Mouse (Mus musculus) erythroblast, adult 5-6 weeks (primary cell): ENCODE data around the gene Zwilch. TPM values are rescaled to one million over a fixed set of nuclear protein-coding genes. Genes with fewer than 3 reads are reported as not detected.
"Not testable (repeated sequence)": the region's sequence is repeated elsewhere in the genome, so short reads cannot be mapped to it uniquely, and the experiment has no call there.

Experiments
- ATAC-seq: replicated peaks from 2 replicates; pipeline ENCODE4 v1.8.0; 2016; ENCODE audit warnings: moderate number of reproducible peaks, mild to moderate bottlenecking, moderate TSS enrichment, inconsistent platforms; ENCODE audit not compliant: poor library complexity, low FRiP score, severe bottlenecking
- total RNA-seq, 2 experiments: library from RNA; stranded (forward) in 1 of 2; stranded (reverse) in 1 of 2; fragments of 150-400 nt in 1 of 2; fragments of 200-764, 138-1000 nt in 1 of 2; gene quantifications; 2 replicates each; pipeline versions ENCODE4 v1.2.3 to v1.2.4; 2015 to 2017; ENCODE audit warnings: low replicate concordance in 2 of 2

Zwilch gene
- total RNA-seq, 2 experiments from 2014 or later = 17.3 to 41.9 TPM

DNA sequence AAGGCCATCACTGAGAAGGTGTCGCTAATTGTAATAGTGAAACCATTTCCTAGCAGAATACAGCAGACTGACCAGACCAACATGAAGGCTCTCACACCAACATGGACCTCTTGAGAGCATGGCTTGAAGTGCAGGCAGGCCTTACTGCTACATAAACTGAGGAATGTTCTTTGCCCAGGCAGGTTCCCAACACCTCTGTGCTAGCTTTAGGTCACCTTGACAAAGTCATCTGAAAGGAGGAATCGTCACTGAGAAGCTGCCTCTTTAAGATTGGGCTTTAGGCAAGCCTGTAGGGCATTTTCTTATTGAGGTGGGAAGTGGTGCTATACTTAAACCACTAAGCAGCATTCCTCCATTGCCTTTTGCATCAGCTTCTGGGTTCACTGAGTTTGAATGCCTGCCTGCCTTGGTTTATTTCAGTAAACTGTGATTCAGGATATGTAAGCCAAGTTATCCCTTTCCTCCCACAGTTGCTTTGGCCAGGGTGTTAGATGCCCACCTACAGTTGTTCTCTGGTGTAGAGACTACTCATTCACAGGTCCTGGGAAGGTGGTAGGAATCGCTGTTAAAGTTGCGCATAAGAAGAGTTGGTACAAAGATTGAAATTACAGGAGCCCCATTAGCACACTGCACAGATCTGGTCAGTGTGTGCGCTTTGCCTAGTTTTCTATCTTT is 11.4 kb upstream of the Zwilch start:
- no peak for ATAC-seq

DNA sequence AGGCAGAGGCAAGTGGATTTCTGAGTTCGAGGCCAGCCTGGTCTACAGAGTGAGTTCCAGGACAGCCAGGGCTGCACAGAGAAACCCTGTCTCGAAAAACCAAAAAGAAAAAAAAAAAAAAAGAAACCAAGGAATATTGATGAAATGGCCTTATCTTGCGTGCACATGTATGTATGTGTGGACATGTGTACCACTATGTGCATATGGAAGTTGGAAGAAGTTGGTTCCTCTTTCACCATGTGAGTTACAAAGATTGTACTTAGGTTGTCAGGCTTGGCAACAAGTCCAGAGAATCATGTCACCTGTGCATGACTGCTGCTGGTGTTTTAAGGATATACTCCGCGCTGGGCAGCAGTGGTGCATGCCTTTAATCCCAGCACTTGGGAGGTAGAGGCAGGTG is 10.4 kb upstream of the Zwilch start:
- ATAC-seq = not testable (repeated sequence)

DNA sequence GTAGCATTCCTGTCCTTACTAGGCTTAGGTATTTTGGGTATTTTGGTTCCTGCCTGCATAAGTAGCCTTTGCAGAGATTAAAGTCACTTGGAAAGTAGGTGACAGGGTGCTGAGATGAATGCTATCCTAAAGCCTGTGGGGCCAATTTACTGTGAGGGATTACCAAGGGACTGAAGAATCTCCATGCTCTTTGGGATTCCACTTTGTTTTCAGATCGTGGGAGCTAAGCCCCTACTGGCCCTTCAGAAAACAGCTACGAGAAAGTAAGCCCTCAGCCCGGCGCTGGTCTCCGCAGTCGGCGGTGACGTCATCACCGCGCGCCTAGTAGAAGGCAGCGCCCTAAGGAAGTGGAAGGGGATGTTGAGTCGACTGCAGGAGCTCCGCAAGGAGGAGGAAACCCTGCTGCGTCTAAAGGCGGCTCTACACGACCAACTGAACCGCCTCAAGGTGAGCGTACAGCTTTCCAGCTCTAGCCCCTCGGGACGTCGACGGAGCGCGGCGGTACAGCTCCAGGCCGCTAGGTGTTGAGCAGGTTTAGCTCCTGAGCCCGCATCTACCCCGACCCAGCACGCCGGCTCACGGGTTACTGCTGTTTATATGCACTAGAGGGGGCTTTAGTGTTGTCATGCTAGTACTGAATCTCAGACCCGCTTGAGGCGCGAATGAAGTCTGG is 6.2 kb upstream of the Zwilch start, which contains the start of gene Snapc5:
Gene Snapc5, plus strand, starts transcription at position 301 of the 673 bp plus-strand sequence.
- ATAC-seq = peak; percentile 95

DNA sequence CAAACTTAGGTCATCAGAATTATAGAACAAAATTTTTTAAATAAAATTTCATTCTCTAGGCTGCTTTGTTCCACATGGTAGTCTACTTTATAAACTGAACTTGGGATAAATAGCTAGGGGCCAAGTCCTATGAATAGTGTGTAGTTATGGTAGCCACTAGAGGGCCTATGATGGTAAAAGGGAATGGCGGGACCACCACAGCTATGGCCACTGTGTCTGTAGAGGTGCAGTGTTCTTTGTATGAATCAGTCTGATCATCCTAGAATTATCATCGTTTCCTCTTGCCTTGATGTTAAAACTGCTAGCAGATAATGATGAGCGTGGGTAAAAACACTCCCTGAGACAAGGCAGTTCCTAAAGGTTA is 5.7 kb upstream of the Zwilch start:
- 0 out of 2 replicates have a peak, but pooled peaks have one; percentile 7 for ATAC-seq

DNA sequence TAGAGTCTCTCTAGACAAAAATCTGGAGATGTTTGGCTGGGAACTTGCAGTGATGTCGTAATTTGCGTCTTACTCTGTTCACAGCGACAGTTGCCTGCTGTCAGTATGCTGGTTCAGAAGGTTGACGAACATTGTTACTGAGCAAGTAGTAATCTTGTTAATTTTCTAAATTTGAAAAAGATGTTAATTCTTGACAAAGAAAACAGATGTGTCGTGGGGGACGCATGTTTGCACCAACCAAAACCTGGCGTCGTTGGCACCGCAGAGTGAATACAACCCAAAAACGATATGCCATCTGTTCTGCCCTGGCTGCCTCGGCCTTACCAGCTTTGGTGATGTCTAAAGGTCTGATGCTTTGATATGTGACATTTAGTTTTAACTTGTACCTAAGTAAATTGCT is 2.5 kb upstream of the Zwilch start:
- no peak for ATAC-seq

DNA sequence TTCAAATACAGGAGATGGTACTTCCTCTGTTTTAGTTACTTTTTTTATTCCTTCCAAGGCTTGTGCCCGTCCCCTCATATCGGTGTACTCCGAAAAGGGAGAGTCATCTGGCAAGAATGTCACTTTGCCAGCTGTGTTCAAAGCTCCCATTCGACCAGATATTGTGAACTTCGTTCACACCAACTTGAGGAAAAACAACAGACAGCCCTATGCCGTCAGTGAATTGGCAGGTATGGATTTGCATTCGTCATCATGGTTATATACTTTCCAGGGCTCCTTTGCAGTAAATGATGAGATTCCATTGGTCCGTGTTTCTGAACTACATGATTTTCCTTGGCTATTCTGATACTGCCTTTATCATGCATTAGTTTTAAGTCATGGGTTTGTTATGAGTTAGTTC is 1.9 kb upstream of the Zwilch start:
- ATAC-seq = no peak

DNA sequence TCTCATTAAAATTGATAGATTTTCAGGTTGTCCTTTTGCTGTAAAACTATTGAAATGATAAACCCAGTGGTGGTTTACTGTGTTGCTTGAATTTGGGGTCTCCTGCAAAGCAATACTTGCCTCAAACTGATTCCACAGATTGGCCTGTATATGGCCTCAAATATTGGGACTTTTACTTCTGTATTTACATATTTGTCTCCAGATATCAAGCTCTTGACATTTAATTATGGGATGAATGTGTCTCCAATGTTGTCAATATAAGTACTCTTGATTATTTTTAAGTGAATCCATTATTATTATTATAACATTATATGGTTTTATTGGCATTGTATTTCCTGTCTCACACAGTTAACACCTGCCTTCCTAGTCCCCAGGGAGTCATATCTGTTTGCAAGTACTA is 1.4 kb upstream of the Zwilch start:
- ATAC-seq = no peak

DNA sequence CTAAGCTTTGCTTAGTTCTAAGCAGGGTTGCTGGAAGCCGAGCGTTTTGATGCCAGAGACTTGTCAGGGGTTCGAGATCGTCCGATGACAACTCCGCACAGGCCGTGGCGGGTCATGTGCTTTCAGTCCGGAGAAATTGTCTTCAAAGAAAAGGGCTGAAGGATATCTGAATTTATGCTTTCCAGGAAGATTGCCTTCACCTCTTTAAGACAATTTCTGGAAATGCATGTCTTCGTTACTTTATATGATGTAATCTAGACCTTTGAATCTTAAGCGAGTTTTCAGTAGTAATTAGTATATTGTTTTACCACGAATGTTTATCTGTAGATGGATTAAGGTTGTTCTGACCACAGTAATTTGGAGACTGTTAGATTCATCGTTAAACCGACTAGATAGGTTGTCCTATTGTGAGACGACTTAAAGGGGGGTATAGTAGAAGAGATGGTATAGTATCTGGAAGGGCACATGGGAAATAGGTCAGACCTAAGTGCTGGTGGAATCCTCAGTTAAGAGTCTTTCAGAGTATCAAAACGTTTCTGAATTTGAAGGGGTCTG is 839 bp upstream of the Zwilch start:
- ATAC-seq = no peak

DNA sequence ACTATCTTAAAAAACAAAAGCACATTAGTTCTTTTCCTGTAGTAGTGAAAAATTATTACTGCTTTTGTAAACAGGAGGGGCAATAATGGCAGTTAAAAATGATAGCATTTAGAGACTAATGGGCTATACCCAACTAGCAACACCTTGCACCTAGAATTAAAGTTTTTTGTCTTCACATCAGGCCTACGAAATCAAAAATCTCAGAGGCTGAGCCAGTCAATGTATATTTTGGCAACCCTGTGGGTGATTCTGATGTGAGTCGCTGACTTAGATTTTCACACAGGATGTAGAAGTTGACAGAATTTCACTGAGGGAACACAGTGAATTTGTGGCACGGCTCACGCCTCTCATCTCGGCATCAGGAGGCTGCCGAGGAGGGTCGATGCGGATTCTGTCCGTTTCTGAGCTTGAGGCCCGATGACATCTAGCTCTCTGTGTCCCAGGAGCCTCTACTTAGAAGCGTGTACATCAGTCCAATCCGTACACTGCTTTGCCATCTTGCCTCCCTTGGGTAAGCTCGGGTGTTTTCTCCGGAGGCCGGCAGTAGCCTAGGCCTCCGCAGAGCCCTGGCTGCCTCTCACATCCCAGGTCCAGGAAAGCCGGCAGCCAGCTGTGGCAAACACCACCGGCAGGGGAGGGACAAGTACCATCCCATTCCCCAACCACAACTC is 624 bp downstream of the Zwilch start:
- peak; percentile 60 for ATAC-seq

DNA sequence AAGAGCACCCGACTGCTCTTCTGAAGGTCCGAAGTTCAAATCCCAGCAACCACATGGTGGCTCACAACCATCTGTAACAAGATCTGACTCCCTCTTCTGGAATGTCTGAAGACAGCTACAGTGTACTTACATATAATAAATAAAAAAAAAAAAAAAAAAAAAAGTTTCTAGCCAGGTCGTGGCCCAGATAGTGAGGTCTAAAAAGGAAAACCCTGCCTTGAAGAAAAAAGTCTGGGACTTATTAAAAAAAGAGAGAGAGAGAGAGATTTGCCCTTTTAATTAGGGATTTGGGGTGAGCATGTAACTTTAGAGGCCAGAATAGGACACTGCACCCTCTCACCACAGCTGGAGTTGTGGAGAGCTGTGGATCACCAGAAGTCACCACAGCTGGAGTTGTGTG is 2.9 kb downstream of the Zwilch start:
- ATAC-seq = not testable (repeated sequence)

DNA sequence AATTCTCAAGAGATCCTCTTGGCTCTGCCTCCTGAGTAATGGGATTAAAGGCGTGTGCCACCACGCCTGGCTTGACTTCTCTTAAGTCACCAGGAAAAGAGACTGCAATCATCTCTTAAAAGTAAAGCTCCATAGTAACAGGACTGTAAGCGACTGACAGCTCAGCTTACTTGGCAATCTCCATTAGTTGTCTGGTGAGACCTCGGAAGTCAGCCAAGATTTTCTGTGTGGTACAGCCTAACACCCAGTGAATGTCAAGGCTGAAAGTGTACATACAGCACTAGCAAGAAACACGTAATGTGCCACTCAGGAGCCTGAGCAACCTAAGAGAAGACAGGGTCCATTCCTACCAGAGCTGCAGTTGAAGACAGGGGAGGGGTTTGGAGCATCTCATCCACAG is 12.4 kb downstream of the Zwilch start:
- no peak for ATAC-seq

DNA sequence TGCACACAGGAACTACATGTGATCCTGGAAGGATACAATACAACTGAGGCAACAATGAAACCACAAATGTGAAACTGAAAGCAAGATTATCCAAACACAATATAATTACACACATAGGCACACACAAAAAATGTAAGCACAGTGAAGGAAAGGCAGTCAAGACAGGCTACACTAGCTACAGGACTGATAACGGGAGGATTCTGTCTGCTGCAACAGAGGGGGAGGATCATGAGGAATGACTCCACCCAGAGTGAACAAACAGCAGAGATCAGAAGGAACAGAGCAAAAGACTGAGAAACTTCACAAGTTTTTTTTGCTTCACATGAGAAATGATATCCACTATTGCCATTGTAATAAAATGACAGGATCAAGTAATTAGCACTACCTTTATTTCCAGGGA is 16.3 kb downstream of the Zwilch start:
- ATAC-seq = no peak; the same call in 1 of the 2 replicates

DNA sequence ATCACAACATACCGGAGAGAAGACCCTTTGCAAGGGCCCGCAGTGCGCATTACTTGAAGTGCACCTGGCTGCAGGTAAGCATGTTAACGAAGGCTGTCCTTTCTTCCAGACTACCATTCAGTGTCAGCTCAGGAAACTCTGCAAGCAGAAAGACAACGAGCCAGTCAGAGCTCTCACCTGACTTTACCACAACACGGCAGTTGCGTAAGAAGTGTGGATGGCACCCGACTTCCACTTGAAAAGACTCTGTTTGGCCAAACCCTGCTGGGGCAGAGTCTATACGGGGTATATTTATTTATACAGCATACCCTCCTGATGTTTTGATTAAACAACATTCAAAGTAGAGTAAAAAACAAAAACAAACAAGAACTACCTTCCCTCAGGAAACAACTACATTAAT is 33.0 kb downstream of the Zwilch start:
- no peak for ATAC-seq

DNA sequence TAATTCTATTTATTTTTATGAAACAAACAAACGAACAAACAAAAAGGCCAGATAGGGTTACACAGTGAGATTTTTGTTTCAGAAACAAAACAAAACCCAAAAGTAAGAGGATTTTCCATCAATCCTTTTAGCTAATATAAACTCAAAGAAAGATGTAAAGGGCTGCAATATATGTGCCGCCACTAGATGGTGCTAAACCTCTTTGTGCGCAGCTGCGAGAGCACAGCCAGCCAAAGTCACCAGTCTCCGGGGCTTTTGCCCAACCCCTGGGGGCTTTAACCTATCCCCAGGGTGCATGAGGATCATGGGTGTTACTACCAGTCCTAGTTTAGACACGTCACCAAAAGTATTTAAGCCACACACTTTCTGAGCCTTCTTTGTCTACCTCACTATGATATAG is 34.0 kb downstream of the Zwilch start:
- ATAC-seq = not testable (repeated sequence)

DNA sequence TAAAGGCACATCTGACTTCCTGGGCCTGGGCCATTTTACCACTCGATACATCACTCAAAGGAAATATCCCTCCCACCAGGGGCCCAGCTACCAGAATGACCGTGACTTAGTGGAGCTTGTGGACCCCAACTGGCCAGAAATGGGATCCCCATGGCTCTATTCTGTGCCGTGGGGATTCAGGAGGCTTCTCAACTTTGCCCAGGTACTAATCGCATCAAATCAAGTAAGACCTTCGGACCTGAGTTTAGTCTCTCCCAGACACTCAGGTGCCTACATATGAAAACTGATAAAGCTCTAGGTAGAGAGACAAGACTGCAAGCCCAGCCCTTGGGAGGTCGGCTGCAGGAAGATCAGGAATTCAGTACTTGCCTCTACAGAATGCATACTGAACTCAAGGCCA is 41.3 kb downstream of the Zwilch start:
- ATAC-seq = no peak

DNA sequence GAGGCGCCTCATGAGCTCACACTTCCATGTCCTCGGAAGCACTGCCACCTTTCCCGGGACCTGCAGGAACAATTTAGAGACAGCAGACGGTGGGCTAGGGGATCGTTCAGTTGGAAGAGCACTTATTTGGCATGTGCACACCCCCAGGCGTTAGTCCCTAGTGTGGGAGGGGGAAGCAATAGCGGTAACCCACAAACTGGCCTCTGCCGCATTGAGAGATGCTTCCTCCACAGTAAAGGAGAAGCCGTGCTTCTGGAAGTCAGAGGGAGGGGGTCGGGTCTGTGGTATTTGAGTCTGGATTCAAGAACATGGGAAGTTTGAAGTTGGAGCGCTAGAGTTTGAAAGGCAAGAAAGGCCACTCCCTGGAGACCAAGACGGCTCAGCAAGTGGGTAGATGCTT is 46.8 kb downstream of the Zwilch start:
- no peak for ATAC-seq

DNA sequence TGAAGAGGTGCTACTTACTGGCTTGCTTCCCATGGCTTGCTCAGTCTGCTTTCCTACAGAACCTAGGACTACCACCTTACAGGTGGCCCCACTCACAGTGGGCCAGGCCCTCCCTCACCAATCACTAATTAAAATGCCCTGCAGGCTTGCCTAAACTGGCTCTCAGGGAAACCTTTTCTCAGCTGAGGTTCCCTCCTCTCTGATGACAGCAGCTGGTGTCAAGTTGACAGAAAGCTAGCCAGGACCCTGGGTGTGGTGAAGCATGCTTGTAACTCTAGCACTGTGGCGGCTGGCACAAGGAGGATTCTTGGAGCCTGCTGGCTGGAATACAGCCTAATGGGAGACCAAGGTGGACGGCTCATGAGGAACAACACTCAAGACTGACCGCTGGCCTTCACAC is 47.6 kb downstream of the Zwilch start:
- no peak for ATAC-seq

DNA sequence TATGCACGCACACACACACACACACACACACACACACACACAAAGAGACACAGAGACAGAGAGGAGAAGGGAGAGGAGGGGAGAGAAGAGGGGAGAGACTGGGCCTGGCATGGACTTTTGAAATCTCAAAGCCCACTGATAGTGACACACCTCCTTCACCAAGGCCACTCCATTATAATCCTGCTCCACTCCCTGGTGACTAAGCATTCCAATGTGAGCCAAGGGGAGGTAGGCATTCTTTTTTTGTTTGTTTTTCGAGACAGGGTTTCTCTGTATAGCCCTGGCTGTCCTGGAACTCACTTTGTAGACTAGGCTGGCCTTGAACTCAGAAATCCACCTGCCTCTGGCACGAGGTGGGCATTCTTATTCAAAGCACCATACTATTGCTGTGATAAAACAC is 48.1 kb downstream of the Zwilch start:
- not testable (repeated sequence) for ATAC-seq

DNA sequence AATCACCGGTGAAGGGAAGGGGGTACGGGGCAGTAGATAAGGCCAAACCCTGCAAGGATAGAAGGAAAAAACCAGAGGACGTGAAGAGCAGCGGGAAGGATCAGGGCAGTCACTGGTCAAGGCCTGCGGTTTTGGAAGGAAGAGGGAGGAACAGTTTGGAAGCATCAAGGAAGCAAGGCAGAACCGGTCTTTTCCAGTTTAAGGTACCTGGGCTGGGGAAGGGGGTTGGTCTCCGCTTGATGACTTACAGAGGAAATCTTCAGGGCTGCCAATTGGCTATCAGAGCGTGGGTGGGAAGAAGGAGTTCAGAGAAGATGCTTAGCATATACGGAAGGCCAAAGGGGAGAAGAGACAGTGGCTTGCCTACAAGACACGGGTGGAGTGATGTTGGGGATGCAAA is 50.3 kb downstream of the Zwilch start:
- no peak for ATAC-seq

DNA sequence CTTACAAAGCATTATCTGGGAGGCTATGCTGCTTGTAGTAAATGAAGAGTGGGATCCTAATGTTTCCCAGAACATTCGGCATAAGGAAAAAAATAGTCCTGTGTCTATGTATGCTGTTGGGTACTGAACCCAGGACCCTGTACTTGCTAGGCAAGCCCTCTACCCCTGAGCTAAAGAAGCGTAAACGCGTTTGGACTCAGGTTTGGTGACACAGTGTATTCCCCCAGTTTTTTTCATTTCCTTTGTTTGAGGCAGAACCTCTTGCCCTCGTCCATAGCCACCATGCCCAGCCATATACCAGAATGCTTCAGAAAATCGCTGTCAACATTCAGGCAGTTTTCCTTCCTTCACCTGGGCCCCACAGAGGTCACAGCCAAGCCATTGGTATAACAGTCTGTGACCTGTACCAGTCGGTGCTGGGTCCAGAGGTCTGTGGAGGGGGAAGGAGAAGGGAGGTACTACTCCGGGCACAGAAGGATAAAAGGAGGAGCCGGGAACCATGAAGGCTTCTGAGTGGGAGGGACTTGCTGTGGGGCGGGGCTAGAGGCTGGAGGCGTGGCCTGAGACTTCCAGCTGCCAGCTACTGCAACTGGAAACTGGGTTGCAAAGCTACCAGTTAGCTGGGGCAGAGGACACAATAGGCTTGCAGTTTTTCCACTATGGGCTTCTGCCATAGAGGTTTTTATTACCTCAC is 52.2 kb downstream of the Zwilch start:
- 0 out of 2 replicates have a peak, but pooled peaks have one; percentile 25 for ATAC-seq
